Mouse (Mus musculus) forebrain, embryonic 16.5 days (tissue): ENCODE data around the gene Uts2b. TPM values are rescaled to one million over a fixed set of nuclear protein-coding genes. Genes with fewer than 3 reads are reported as not detected.
"Not testable (repeated sequence)": the region's sequence is repeated elsewhere in the genome, so short reads cannot be mapped to it uniquely, and the experiment has no call there.

Source experiments
- ATAC-seq: fragments of 200-750 bp; cut with Nextera tagmentation; 2 replicates; pipeline ENCODE4 v1.8.0; 2017; ENCODE audit warnings: mild to moderate bottlenecking, moderate library complexity
- H3K27ac ChIP-seq: fragments of 300-500 bp; sonication (generic); 2 replicates; pipeline ENCODE4 v1.5.1; 2014; ENCODE audit warnings: low read length, control low read depth
- H3K27me3 ChIP-seq: fragments of 300-500 bp; sonication (generic); replicated peaks from 2 replicates; pipeline ENCODE4 v1.6.1; 2014; ENCODE audit warnings: low read length; ENCODE audit not compliant: control insufficient read depth, insufficient read depth
- H3K36me3 ChIP-seq: fragments of 300-500 bp; sonication (generic); 2 replicates; pipeline ENCODE4 v1.6.1; 2014; ENCODE audit not compliant: control insufficient read depth, insufficient read depth
- H3K4me1 ChIP-seq: fragments of 300-500 bp; sonication (generic); replicated peaks from 2 replicates; pipeline ENCODE4 v1.6.1; 2014; ENCODE audit warnings: low read length; ENCODE audit not compliant: control insufficient read depth, insufficient read depth
- H3K4me2 ChIP-seq: fragments of 300-500 bp; sonication (generic); 2 replicates; pipeline ENCODE4 v1.6.1; 2014; ENCODE audit warnings: mild to moderate bottlenecking, low read length, control low read depth
- H3K4me3 ChIP-seq: fragments of 300-500 bp; sonication (generic); replicated peaks from 2 replicates; pipeline ENCODE4 v1.5.1; 2014; ENCODE audit warnings: mild to moderate bottlenecking, low read length, control low read depth
- H3K9ac ChIP-seq: fragments of 300-500 bp; sonication (generic); replicated peaks from 2 replicates; pipeline ENCODE4 v1.6.1; 2014; ENCODE audit warnings: low read depth, low read length, control low read depth
- H3K9me3 ChIP-seq: fragments of 300-500 bp; sonication (generic); 2 replicates; pipeline ENCODE4 v1.6.1; 2016; ENCODE audit warnings: low read length; ENCODE audit not compliant: control insufficient read depth
- WGBS: fragments of 180-500 bp; shearing (Covaris S2); extraction: QIAGEN DNeasy Blood & Tissue Kit; methylation state at CpG from one replicate; pipeline ENCODE4 v1.1.7; 2014; 5-methylcytosine and 5-hydroxymethylcytosine counted together
- polyA plus RNA-seq: library from polyadenylated mRNA; unstranded; fragments of >200 nt; fragmentation: Nextera tagmentation; extraction: Ambion mirVana; gene quantifications from 2 replicates; pipeline ENCODE4 v1.2.1, GENCODE M21; 2015

Uts2b gene
- polyA plus RNA-seq, 1 experiment from 2014 or later, result not detected

GRCm38 (mm10) chr16:27347521-27347920, 22.5 kb downstream of the Uts2b start:
- H3K36me3 ChIP-seq, result no peaks in the 10 kb centered on the region
- H3K4me3 ChIP-seq, result no peak overlapping the region
- ATAC-seq, result no peak
- no peaks in the 10 kb centered on the region for H3K4me1 ChIP-seq
- H3K4me2 ChIP-seq, result no peak overlapping the region
- H3K9ac ChIP-seq, result no peak overlapping the region
- no peaks in the 10 kb centered on the region for H3K27me3 ChIP-seq
- no peaks in the 10 kb centered on the region for H3K9me3 ChIP-seq
- H3K27ac ChIP-seq, result no peak overlapping the region
- 77% methylated on average over 3 of the region's 3 CpGs for WGBS

GRCm38 (mm10) chr16:27326463-27326862, 43.6 kb downstream of the Uts2b start:
- Histone ChIP-seq H3K4me2 (no peak overlapping the region), H3K27me3 (no peaks in the 10 kb centered on the region), H3K4me3 (no peak overlapping the region), H3K36me3 (no peaks in the 10 kb centered on the region), H3K9me3 (no peaks in the 10 kb centered on the region), H3K27ac (no peak overlapping the region), H3K4me1 (no peaks in the 10 kb centered on the region), H3K9ac (no peak overlapping the region)
- WGBS, result 94% methylated on average over 2 of the region's 2 CpGs
- ATAC-seq, result no peak

- Histone ChIP-seq H3K9me3 (no peaks in the 10 kb centered on the region), H3K27me3 (no peaks in the 10 kb centered on the region), H3K27ac (no peak overlapping the region), H3K9ac (no peak overlapping the region), H3K4me1 (no peaks in the 10 kb centered on the region), H3K4me3 (no peak overlapping the region), H3K36me3 (no peaks in the 10 kb centered on the region), H3K4me2 (no peak overlapping the region)
- no peak for ATAC-seq
Observed at GRCm38 (mm10) chr16:27322047-27322446, 48.0 kb downstream of the Uts2b start.

GRCm38 (mm10) chr16:27319099-27319498, 50.9 kb downstream of the Uts2b start:
- H3K36me3 ChIP-seq, result no peaks in the 10 kb centered on the region

DNA sequence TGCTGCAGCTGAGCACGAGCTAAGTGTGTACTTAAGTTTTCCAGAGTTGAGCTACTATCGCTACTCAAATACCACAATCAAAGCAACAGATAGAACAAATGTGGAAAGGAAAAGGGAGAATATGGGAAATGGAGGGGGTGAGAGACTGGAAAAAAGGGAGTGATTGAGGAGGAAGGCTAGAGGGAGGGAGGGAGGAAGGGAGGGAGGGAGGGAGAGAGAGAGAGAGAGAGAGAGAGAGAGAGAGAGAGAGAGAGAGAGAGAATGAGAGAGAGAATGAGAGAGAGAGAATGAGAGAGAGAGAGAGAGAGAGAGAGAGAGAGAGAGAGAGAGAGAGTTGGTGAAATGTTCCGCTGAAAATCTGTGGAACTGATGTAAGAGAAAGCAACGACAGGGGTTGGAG, 62.9 kb downstream of the Uts2b start, which contains the start of gene Ostn:
TSS of gene Ostn (plus strand) at position 301 of the 400 bp plus-strand sequence.
- H3K9ac ChIP-seq, result not testable (repeated sequence)

More at GRCm38 (mm10) chr16:27319099-27319498, 50.9 kb downstream of the Uts2b start:
- H3K4me2 ChIP-seq, result no peak overlapping the region
- H3K27ac ChIP-seq, result no peak overlapping the region
- WGBS, result 84% methylated on average over 1 of the region's 1 CpGs
- ATAC-seq, result no peak
- H3K4me1 ChIP-seq, result no peaks in the 10 kb centered on the region
- H3K9ac ChIP-seq, result no peak overlapping the region
- H3K9me3 ChIP-seq, result no peaks in the 10 kb centered on the region
- H3K4me3 ChIP-seq, result no peak overlapping the region
- no peaks in the 10 kb centered on the region for H3K27me3 ChIP-seq

More for the DNA sequence above, 62.9 kb downstream of the Uts2b start, which contains the start of gene Ostn:
- not testable (repeated sequence) for H3K27me3 ChIP-seq, H3K9me3 ChIP-seq, ATAC-seq, H3K4me2 ChIP-seq, H3K27ac ChIP-seq, H3K36me3 ChIP-seq, H3K4me1 ChIP-seq, H3K4me3 ChIP-seq
- WGBS, result 80% methylated on average over 4 of the region's 4 CpGs

Other genes with a start within 250 kb of the Uts2b start
- not detected in 2 replicates for gene Ostn, start 62.8 kb downstream of the Uts2b start, polyA plus RNA-seq
- gene Ccdc50, start 18.6 kb upstream of the Uts2b start, polyA plus RNA-seq, result 49.2 and 49.8 TPM in 2 replicates